Mouse (Mus musculus): ENCODE data around the gene Fbxl12. TPM values are rescaled to one million over a fixed set of nuclear protein-coding genes. Genes with fewer than 3 reads are reported as not detected.

Gene Fbxl12
- polyA plus RNA-seq, 1 experiment from 2014 or later = 13.4 TPM

DNA sequence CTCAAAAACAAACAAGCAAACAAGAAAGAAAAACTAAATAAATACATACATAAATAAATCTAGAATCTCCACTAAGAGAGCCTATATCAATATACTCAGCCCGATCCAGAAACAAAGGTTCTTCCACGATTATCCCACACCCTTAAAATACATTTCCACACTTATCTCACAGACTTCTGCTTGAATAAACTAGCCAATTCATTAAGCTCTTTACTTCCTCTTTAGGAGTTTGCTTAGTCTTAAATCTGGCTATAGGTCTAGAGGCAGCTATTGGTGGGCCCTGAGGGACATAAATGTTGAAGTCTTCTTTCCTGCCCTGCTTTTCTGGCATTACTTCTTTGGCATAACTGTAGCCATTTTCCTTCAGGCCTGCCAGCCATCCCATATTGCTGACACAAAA is 13.2 kb downstream of the Fbxl12 start:
- WGBS = 85% methylated on average over 2 of the region's 2 CpGs
- H3K27ac ChIP-seq = no peak overlapping the region
- H3K27me3 ChIP-seq = no peaks in the 10 kb centered on the region
- no peak overlapping the region for H3K4me2 ChIP-seq
- no peak overlapping the region for H3K4me3 ChIP-seq
- H3K9me3 ChIP-seq (replicated peaks) = no peaks in the 10 kb centered on the region
- no peak for ATAC-seq (replicated peaks; ENCODE audit: insufficient number of reproducible peaks, insufficient read depth, low FRiP score, low read depth)
- no peak overlapping the region for H3K9ac ChIP-seq
- no peaks in the 10 kb centered on the region for H3K4me1 ChIP-seq (replicated peaks)
- peaks cover 12% of the 10 kb centered on the region; the same call in 1 of the 2 replicates for H3K36me3 ChIP-seq

DNA sequence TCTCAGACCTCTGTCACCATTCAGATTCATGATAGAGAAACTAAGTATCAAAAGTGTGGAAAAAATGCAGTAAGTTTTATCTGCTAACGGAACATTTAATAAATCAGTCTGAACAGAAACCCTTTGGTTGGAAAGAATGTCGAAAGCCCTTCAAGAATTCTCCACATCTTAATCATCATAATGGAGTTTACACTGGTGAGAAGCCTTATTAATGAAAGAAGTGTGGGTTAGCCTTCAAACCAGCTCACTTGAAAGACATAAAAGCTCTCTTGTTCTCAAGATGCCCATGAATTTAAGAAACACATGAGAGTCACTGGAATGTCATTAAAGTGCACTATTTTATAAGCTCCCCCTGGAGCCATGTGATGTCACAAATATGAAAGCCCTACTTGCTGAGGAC is 27.9 kb downstream of the Fbxl12 start:
- Histone ChIP-seq H3K27me3 (no peaks in the 10 kb centered on the region), H3K4me3 (no peak overlapping the region), H3K4me2 (no peak overlapping the region), H3K4me1 (replicated peaks) (no peaks in the 10 kb centered on the region), H3K9me3 (replicated peaks) (no peaks in the 10 kb centered on the region), H3K9ac (no peak overlapping the region), H3K27ac (no peak overlapping the region), H3K36me3 (no peaks in the 10 kb centered on the region)
- 81% methylated on average over 2 of the region's 2 CpGs for WGBS
- ATAC-seq (replicated peaks; ENCODE audit: insufficient number of reproducible peaks, insufficient read depth, low FRiP score, low read depth) = no peak

DNA sequence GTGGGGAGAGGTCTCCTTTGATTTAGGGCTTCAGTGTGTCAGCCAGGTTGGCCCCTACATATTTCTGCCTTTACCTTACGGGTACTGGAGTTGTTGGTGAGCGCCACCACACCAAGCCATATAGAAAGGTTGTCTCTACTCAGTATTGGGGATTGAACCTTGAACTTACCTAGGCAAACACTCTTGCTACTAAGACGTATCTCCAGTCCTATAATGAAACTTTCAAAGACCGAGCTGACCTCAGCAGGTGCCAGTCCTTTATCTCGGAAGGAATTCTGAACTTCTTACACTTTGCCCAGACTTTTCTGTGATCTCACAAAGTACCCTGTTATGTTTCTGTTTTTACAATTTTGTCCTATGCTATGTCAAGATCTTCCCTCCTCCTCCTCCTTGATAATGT is 32.6 kb downstream of the Fbxl12 start:
- no peaks in the 10 kb centered on the region for H3K36me3 ChIP-seq
- peaks cover under 1% of the 10 kb centered on the region for H3K4me1 ChIP-seq (replicated peaks)
- 80% methylated on average over 5 of the region's 5 CpGs for WGBS
- no peak overlapping the region for H3K27ac ChIP-seq
- H3K9me3 ChIP-seq (replicated peaks) = no peaks in the 10 kb centered on the region
- H3K27me3 ChIP-seq = no peaks in the 10 kb centered on the region
- no peak for ATAC-seq (replicated peaks; ENCODE audit: insufficient number of reproducible peaks, insufficient read depth, low FRiP score, low read depth)
- H3K4me2 ChIP-seq = no peak overlapping the region
- H3K9ac ChIP-seq = no peak overlapping the region
- H3K4me3 ChIP-seq = no peak overlapping the region

- peaks cover 5% of the 10 kb centered on the region for H3K4me1 ChIP-seq (replicated peaks)
These were observed 34.6 kb downstream of the Fbxl12 start for GRCm38 (mm10) chr9:20609831-20610464.

DNA sequence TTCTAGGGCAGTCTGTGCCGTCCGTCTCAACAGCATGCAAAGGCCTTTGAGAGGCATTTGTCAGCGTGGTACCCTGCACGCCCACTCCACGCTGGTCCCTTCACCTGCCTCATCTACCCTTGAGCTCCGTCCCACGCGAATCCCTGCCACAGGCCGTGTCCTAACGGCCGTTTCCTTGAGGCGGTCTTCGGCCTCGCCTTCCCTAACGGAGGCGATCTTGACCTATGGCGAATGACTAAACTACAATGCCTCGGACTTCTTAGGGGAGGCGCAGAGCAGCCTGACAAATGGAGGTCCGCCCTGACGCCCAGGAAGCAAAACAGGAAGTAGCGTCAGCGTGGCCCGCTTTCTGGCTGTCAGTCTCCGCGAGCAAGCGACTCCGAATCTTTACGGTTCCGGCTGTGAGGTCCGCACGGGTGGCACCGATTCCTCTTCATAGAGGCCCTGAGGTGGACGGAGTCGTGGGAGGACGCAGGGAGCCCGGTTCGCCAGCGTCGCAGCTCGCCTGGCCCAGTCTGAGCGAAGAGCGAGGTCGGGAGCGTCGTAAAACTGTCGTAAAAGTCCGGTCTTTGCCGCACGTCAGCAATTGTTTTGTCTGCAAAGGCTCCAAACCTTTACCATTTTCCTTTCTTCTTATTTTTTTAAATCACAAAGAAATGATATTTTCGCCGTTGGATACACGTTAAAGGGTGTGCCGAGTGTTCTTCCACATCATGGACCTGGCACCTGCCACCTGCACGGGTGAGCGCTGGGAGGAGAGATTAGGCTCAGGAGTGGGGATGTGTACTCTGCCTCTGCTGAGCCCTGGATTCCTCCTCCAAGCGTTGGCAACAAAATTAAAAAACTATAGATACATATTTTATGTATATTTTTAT is 37.2 kb downstream of the Fbxl12 start:
- H3K4me2 ChIP-seq = peak overlapping the region; percentile 85
- peak; percentile 89 for ATAC-seq (replicated peaks; ENCODE audit: insufficient number of reproducible peaks, insufficient read depth, low FRiP score, low read depth)
- no peaks in the 10 kb centered on the region for H3K27me3 ChIP-seq
- H3K27ac ChIP-seq = peak overlapping the region; percentile 98
- under 1% methylated on average over 57 of the region's 57 CpGs for WGBS
- peaks cover 5% of the 10 kb centered on the region for H3K4me1 ChIP-seq (replicated peaks)
- H3K9me3 ChIP-seq (replicated peaks) = no peaks in the 10 kb centered on the region
- H3K9ac ChIP-seq = peak overlapping the region; percentile 76
- H3K36me3 ChIP-seq = no peaks in the 10 kb centered on the region
- peak overlapping the region; percentile 81 for H3K4me3 ChIP-seq

More at GRCm38 (mm10) chr9:20609831-20610464, 34.6 kb downstream of the Fbxl12 start:
- H3K4me2 ChIP-seq = no peak overlapping the region
- H3K9me3 ChIP-seq (replicated peaks) = no peaks in the 10 kb centered on the region
- H3K36me3 ChIP-seq = no peaks in the 10 kb centered on the region
- no peak overlapping the region for H3K9ac ChIP-seq
- no peaks in the 10 kb centered on the region for H3K27me3 ChIP-seq
- WGBS = 76% methylated on average over 5 of the region's 5 CpGs
- no peak for ATAC-seq (replicated peaks; ENCODE audit: insufficient number of reproducible peaks, insufficient read depth, low FRiP score, low read depth)
- H3K4me3 ChIP-seq = no peak overlapping the region
- H3K27ac ChIP-seq = no peak overlapping the region

DNA sequence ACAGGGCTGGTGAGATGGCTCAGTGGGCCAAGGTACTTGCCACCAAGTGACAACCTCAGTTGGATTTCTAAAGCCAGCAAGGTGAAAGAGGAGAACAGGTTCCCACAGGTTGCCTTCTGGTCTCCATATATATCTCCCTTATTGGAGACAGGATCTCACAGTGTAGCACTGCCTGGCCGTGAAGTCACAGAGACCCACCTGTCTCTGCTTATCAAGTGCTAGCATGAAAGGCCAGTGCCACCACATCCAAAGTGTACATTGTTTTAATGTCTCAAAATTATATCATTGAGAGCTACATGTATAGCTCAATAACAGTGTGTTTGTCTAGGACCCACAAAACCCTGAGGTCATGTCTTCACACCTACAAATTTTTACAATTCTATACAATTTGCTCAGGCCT is 38.3 kb downstream of the Fbxl12 start:
- H3K9me3 ChIP-seq (replicated peaks) = no peaks in the 10 kb centered on the region
- 91% methylated on average over 1 of the region's 1 CpGs for WGBS
- no peaks in the 10 kb centered on the region for H3K36me3 ChIP-seq
- H3K27ac ChIP-seq = no peak overlapping the region
- no peak for ATAC-seq (replicated peaks; ENCODE audit: insufficient number of reproducible peaks, insufficient read depth, low FRiP score, low read depth)
- peak overlapping the region; percentile 85; the same call in 1 of the 2 replicates for H3K4me2 ChIP-seq
- H3K4me1 ChIP-seq (replicated peaks) = peaks cover 5% of the 10 kb centered on the region
- H3K4me3 ChIP-seq = no peak overlapping the region
- H3K9ac ChIP-seq = no peak overlapping the region
- H3K27me3 ChIP-seq = no peaks in the 10 kb centered on the region

DNA sequence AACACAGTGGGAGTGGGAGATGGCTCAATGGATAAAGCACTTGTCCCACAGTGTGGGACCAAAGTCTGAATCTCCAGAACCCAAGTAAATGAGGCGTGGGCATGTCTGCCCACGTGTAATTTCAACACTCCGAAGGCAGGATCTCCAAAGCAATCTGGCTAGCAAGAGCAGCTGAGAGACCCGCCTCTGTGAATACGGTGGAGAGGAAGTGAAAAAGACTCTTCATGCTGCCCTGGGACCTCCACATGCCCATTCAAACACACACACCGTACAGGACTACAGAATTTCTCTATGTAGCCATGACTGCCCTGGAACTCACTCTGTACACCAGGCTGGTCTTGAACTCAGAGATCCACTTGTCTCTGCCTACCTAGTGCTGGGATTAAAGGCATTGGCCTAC is 43.3 kb downstream of the Fbxl12 start:
- ATAC-seq (replicated peaks; ENCODE audit: insufficient number of reproducible peaks, insufficient read depth, low FRiP score, low read depth) = no peak

GRCm38 (mm10) chr9:20581175-20581634 is 63.4 kb downstream of the Fbxl12 start, which contains the start of gene Zfp846:
Zfp846 (plus strand) TSS chr9:20581291.
- peaks cover 3% of the 10 kb centered on the region; the same call in 1 of the 2 replicates for H3K36me3 ChIP-seq
- H3K4me1 ChIP-seq (replicated peaks) = peaks cover 3% of the 10 kb centered on the region
- peak; percentile 98 for ATAC-seq (replicated peaks; ENCODE audit: insufficient number of reproducible peaks, insufficient read depth, low FRiP score, low read depth)
- peak within 1 kb of the TSS; percentile 64 for H3K9ac ChIP-seq
- H3K27me3 ChIP-seq = peaks cover 13% of the 10 kb centered on the region
- peak within 1 kb of the TSS; percentile 69 for H3K4me2 ChIP-seq
- H3K9me3 ChIP-seq (replicated peaks) = no peaks in the 10 kb centered on the region
- WGBS = under 1% methylated on average over 30 of the region's 30 CpGs
- peak within 1 kb of the TSS; percentile 84 for H3K27ac ChIP-seq
- H3K4me3 ChIP-seq = peak within 1 kb of the TSS; percentile 69

More for the DNA sequence above, 43.3 kb downstream of the Fbxl12 start:
- Histone ChIP-seq H3K27ac (no peak overlapping the region), H3K9me3 (replicated peaks) (no peaks in the 10 kb centered on the region), H3K4me1 (replicated peaks) (no peaks in the 10 kb centered on the region), H3K4me3 (no peak overlapping the region), H3K36me3 (peaks cover 3% of the 10 kb centered on the region; the same call in 1 of the 2 replicates), H3K9ac (no peak overlapping the region), H3K27me3 (no peaks in the 10 kb centered on the region), H3K4me2 (no peak overlapping the region)
- WGBS = 72% methylated on average over 6 of the region's 6 CpGs

DNA sequence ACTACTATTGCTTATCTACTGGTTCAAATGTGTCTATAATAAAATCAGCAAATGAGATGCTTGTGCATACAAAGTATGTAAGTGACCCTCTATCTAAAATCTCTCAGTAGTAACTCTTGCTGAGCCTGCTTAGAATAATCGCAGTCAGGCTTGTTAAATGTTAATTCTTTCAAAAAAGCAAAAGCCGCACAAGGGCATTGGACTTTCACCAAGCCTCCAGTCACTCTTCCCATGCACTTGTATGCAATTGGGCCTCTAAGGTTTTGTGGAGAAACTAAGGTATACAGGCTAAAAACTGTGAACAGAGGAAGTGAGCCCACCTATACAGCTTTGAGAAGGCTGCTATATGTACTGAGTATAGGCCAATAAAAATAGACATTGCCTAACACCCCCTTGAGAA is 68.0 kb downstream of the Fbxl12 start:
- Histone ChIP-seq H3K4me2 (no peak overlapping the region), H3K36me3 (no peaks in the 10 kb centered on the region), H3K4me3 (no peak overlapping the region), H3K27me3 (peaks cover 17% of the 10 kb centered on the region), H3K9me3 (replicated peaks) (no peaks in the 10 kb centered on the region), H3K27ac (no peak overlapping the region), H3K4me1 (replicated peaks) (no peaks in the 10 kb centered on the region), H3K9ac (no peak overlapping the region)
- 80% methylated on average over 2 of the region's 2 CpGs for WGBS
- ATAC-seq (replicated peaks; ENCODE audit: insufficient number of reproducible peaks, insufficient read depth, low FRiP score, low read depth) = no peak

DNA sequence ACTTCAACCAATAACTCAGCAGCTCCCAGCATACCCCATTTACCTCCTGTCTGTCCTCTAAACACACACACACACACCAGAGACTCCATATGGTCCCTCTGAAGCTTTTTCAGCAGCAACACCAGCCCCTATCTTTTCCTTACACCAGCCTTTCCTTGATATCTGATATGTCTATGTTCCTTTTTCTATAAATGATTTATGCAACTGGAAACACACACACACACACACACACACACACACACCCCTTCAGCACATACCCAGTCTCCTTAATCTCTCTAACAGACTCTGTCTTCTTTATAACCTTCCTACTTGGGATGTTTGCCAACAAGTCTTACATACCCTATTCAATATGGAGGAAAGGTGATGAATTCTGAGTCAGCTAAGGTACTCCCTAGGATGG is 73.5 kb downstream of the Fbxl12 start:
- Histone ChIP-seq H3K4me1 (replicated peaks) (no peaks in the 10 kb centered on the region), H3K36me3 (no peaks in the 10 kb centered on the region), H3K9me3 (replicated peaks) (no peaks in the 10 kb centered on the region), H3K4me3 (no peak overlapping the region), H3K9ac (no peak overlapping the region), H3K27ac (no peak overlapping the region), H3K4me2 (no peak overlapping the region), H3K27me3 (peaks cover 4% of the 10 kb centered on the region; the same call in 1 of the 2 replicates)
- no peak for ATAC-seq (replicated peaks; ENCODE audit: insufficient number of reproducible peaks, insufficient read depth, low FRiP score, low read depth)
